8 mouse cellular contexts compared by ENCODE assay signal in genomic region chr6:64568599-64568998, GRCm38 (mm10).
DNase-seq lines count a peak whose midpoint lies in the region; ATAC-seq and TF ChIP-seq lines count a peak whose summit lies in the region.
"Had no signal": no experiment of that assay in that cellular context is flagged by ENCODE, and none has a peak within 500 bp of the region (broad histone marks: within the 10 kb centered on the region; RNA-seq: fewer than 3 reads in every experiment).

No protein-coding gene starts in this region.

- 39% methylated on average over 5 of the region's 5 CpGs for WGBS in intestine, postnatal 0 days
- WGBS in intestine, embryonic 15.5 days, result 56% methylated on average over 5 of the region's 5 CpGs

- no peak overlapping the region for H3K4me3 ChIP-seq in intestine, postnatal 0 days (ENCODE audit: low read depth, low read length)
- no peak overlapping the region for H3K4me3 ChIP-seq in intestine, embryonic 15.5 days (replicated peaks)
- peak overlapping the region; percentile 1; the same call in 1 of the 2 replicates for H3K4me3 ChIP-seq in layer of hippocampus, adult 2 months
- H3K4me3 ChIP-seq: embryonic facial prominence, embryonic 12.5 days had no signal

- no peaks in the 10 kb centered on the region for H3K27me3 ChIP-seq in intestine, postnatal 0 days (replicated peaks; ENCODE audit: control insufficient read depth, insufficient read depth, low read length)
- no peaks in the 10 kb centered on the region for H3K27me3 ChIP-seq in intestine, embryonic 15.5 days (replicated peaks)
- H3K27me3 ChIP-seq: embryonic facial prominence, embryonic 12.5 days had no signal

- peak; percentile 27 for DNase-seq in ES-CJ7 (ENCODE audit: low read depth, low spot score)
- peak; percentile 7 for DNase-seq in adrenal gland, adult 2 months
- DNase-seq in layer of hippocampus, adult 2 months (ENCODE audit: low spot score in 2 of 2), result peak; percentile 36 to 76
- DNase-seq in right cerebral cortex, postnatal 14 days, result peak; percentile 57

- no peak overlapping the region for H3K9ac ChIP-seq in intestine, postnatal 0 days (ENCODE audit: low read depth, low read length)
- no peak overlapping the region for H3K9ac ChIP-seq in intestine, embryonic 15.5 days
- H3K9ac ChIP-seq: embryonic facial prominence, embryonic 12.5 days had no signal

- no peaks in the 10 kb centered on the region for H3K9me3 ChIP-seq in intestine, postnatal 0 days (ENCODE audit: control insufficient read depth)
- no peaks in the 10 kb centered on the region for H3K9me3 ChIP-seq in intestine, embryonic 15.5 days
- H3K9me3 ChIP-seq: embryonic facial prominence, embryonic 12.5 days had no signal

- H3K27ac ChIP-seq in intestine, postnatal 0 days (ENCODE audit: low read depth, low read length), result no peak overlapping the region
- H3K27ac ChIP-seq in intestine, embryonic 15.5 days, result no peak overlapping the region
- no peak overlapping the region for H3K27ac ChIP-seq in layer of hippocampus, adult 2 months
- H3K27ac ChIP-seq: embryonic facial prominence, embryonic 12.5 days had no signal

- no peaks in the 10 kb centered on the region for H3K4me1 ChIP-seq in intestine, postnatal 0 days (replicated peaks; ENCODE audit: control insufficient read depth, insufficient read depth, low read length)
- no peaks in the 10 kb centered on the region for H3K4me1 ChIP-seq in intestine, embryonic 15.5 days (replicated peaks)
- H3K4me1 ChIP-seq: embryonic facial prominence, embryonic 12.5 days had no signal

- ATAC-seq in intestine, postnatal 0 days, result no peak
- ATAC-seq in intestine, embryonic 15.5 days, result no peak
- ATAC-seq in erythroid progenitor cell, adult 5-6 weeks (replicated peaks; ENCODE audit: low FRiP score, poor library complexity, severe bottlenecking), result no peak

- H3K4me2 ChIP-seq in intestine, postnatal 0 days (replicated peaks; ENCODE audit: low read depth), result no peak overlapping the region
- no peak overlapping the region for H3K4me2 ChIP-seq in intestine, embryonic 15.5 days (replicated peaks)
- H3K4me2 ChIP-seq: embryonic facial prominence, embryonic 12.5 days had no signal

- peak; percentile 70 for TF ChIP-seq CTCF in intestine, postnatal 0 days (IDR thresholded peaks at IDR 0.05; ENCODE audit: low read depth)
- peak; percentile 89 for TF ChIP-seq CTCF in layer of hippocampus, adult 2 months (conservative IDR thresholded peaks at IDR 0.05)

- H3K36me3 ChIP-seq in intestine, postnatal 0 days (ENCODE audit: control insufficient read depth, insufficient read depth), result no peaks in the 10 kb centered on the region
- no peaks in the 10 kb centered on the region for H3K36me3 ChIP-seq in intestine, embryonic 15.5 days
- H3K36me3 ChIP-seq: embryonic facial prominence, embryonic 12.5 days had no signal

Comparison
In these comparisons a context has a peak if more than half of its experiments do, and no peak if none do; other contexts are left out.
1. DNase-seq: peak in every context shown above with its lines; median percentile 57 in right cerebral cortex, postnatal 14 days; 56 in layer of hippocampus, adult 2 months; 27 in ES-CJ7; 7 in adrenal gland, adult 2 months.